Mouse (Mus musculus) layer of hippocampus, adult 18-20 months (tissue): ENCODE data around the gene Cdk5rap2. TPM values are rescaled to one million over a fixed set of nuclear protein-coding genes. Genes with fewer than 3 reads are reported as not detected.

ENCODE experiments used
- DNase-seq, 2 experiments: peaks; one replicate each; pipeline ENCODE4 v3.0.0; 2022; ENCODE audit warnings: low spot score in 2 of 2
- total RNA-seq, 2 experiments: library from RNA; stranded (reverse); gene quantifications; 2 replicates each; pipeline ENCODE4 v1.2.3; 2021

Cdk5rap2 gene
- total RNA-seq, 2 experiments from 2014 or later: 10.5 to 12.4 TPM

GRCm38 (mm10) chr4:70354448-70354847, 55.8 kb downstream of the Cdk5rap2 start:
- no peak for DNase-seq

GRCm38 (mm10) chr4:70353656-70354055, 56.6 kb downstream of the Cdk5rap2 start:
- no peak for DNase-seq

- peak in 1 of 2 experiments; percentile 43 for DNase-seq
Measured at GRCm38 (mm10) chr4:70335444-70336144, 74.6 kb downstream of the Cdk5rap2 start.

DNA sequence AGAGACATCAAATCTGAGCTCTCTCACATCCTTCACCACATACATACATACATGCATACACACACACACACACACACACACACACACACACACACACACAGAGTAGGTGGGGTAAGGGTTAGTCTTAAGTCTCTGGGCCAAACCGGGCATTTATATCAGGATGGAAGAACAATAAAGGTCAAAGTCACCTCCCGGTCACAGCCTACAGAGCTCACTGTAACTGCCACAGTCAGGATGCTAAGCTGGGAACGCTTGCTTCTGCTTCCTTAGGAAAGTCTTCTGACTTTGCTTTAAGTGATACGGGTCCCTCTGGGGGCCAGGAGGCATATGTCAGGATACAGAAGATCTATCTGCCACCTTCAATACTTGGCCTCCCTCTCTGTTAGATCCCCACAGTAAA, 75.2 kb downstream of the Cdk5rap2 start:
- DNase-seq: no peak

- no peak for DNase-seq
Measured at GRCm38 (mm10) chr4:70332981-70333380, 77.3 kb downstream of the Cdk5rap2 start.

DNA sequence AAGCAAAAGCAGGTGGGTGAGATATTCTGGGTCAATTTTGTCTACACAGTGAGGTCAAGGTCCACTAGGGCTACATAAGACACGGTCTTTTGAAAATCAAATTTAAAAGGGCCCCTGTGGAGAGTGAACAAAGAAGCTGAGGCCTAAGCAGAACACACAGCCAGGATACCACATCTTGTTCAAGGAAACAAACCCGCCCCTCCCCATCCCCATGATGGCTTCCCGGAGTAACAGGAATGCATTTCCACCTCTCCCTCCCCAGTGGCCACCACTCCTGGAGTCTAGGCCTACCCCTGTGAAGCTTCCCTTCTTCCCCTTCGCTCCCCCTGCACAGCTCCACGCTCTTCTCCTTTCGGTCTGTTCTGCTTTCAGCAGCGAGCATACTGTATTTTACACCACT, 77.7 kb downstream of the Cdk5rap2 start:
- DNase-seq: no peak

DNA sequence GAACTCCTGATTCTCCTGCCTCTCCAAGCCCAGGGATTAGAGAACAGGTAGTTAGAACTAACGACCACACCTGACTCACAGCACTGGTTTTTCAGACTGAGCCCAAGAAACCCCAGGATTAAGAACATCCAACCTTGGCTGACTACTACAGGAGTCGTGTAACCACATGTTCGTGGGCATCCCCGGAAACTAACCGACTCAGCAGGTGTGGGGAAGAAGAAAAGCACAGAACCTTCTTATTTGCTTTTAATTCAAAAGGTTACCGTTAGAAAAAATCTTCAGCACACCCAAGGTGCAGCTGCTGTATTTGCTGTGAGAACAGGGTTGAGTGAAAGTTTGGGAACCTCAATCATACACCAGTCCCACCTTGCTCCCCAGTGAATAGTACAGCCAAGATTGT, 79.1 kb downstream of the Cdk5rap2 start:
- DNase-seq: no peak

GRCm38 (mm10) chr4:70328033-70328432, 82.2 kb downstream of the Cdk5rap2 start:
- DNase-seq: no peak

GRCm38 (mm10) chr4:70327436-70327835, 82.8 kb downstream of the Cdk5rap2 start:
- no peak for DNase-seq

GRCm38 (mm10) chr4:70321586-70321985, 88.7 kb downstream of the Cdk5rap2 start:
- no peak for DNase-seq

- DNase-seq: no peak
Measured at GRCm38 (mm10) chr4:70312170-70312569, 98.1 kb downstream of the Cdk5rap2 start.

GRCm38 (mm10) chr4:70311530-70311929, 98.7 kb downstream of the Cdk5rap2 start:
- DNase-seq: peak; percentile 73 to 85

- peak; percentile 76 to 88 for DNase-seq
Measured at GRCm38 (mm10) chr4:70307230-70307629, 103.0 kb downstream of the Cdk5rap2 start.

DNA sequence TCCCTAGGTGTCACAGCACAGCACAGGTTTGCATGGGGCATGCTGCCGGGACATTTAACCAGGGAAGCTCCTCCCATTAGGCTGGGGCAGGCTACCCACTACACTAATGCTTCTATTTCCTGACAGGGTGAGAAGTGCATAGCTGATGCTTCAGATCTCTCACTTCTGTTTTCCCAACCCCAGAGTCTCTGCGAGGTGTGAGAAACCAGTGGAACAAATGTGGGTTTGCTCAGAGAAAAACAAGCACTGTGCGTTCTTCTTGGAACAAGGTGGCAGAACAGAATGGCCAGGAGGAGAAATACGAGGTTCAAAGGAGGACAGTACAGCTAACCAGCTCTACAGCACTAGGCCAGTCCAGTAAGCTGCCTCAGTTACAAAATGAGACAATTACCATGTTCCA, 106.4 kb downstream of the Cdk5rap2 start:
- no peak for DNase-seq

- DNase-seq: peak in 1 of 2 experiments; percentile 27
Measured at GRCm38 (mm10) chr4:70301187-70301586, 109.1 kb downstream of the Cdk5rap2 start.

DNA sequence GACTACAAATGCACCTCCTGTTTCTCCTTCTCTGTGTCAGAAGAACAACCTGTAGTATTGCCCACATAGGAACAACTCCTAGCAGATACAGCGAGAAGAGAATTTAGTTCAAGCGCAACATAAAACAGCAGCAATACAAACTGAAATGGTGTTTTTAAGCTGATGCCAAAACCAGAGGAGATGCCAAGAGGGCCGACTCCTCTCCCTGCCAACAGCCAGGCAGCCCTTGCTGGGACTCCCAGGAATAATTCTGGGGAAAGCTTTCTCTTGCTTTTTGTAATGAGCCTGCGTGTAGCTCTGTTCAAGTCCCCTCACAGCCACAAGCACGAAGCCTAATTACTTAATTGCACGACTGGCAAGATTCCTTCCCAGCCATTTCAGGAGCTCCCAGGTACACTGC, 120.9 kb downstream of the Cdk5rap2 start:
- peak in 1 of 2 experiments; percentile 45 for DNase-seq

- no peak for DNase-seq
Measured at GRCm38 (mm10) chr4:70283163-70283562, 127.1 kb downstream of the Cdk5rap2 start.

DNA sequence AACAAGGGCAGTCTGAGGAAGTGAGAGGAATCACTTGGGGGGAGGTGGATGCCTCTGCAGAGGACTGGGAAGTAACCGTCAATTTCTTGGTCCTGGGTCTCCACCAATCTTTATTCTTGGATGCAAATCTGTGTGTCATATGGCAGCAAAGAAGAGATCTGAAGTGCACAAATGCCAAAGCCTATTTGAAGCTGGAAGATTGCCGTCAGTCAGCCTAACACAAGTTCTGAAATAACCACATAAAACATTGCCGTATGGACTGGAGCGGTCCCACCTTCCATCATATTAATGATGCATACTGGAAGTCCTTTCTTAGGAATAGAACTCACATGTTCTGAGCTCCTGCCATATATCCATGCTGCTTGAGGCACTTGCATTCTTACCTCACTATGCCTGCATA, 131.4 kb downstream of the Cdk5rap2 start:
- no peak for DNase-seq

- no peak for DNase-seq
Measured at GRCm38 (mm10) chr4:70278057-70278456, 132.2 kb downstream of the Cdk5rap2 start.

- DNase-seq: no peak
Measured at GRCm38 (mm10) chr4:70272943-70273342, 137.3 kb downstream of the Cdk5rap2 start.

DNA sequence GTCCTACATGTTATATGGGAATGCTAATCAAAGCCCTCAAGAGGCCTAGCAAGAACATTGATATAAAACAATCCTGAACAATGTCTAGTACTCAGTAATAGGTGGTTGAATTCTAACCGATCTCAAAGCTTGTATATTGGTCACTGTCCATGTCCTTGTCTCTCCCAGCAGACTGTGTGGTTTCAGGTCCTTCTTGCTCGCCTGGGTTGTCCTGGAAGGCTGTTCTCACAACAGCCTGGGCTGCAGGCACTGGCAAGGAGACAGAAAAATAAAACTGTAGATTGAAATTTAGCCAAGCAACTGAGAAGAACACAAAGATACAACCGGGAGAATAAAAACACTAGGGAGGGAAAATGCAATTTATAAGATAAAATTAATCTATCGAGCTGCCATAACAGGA, 137.7 kb downstream of the Cdk5rap2 start:
- DNase-seq: peak in 1 of 2 experiments; percentile 47

DNA sequence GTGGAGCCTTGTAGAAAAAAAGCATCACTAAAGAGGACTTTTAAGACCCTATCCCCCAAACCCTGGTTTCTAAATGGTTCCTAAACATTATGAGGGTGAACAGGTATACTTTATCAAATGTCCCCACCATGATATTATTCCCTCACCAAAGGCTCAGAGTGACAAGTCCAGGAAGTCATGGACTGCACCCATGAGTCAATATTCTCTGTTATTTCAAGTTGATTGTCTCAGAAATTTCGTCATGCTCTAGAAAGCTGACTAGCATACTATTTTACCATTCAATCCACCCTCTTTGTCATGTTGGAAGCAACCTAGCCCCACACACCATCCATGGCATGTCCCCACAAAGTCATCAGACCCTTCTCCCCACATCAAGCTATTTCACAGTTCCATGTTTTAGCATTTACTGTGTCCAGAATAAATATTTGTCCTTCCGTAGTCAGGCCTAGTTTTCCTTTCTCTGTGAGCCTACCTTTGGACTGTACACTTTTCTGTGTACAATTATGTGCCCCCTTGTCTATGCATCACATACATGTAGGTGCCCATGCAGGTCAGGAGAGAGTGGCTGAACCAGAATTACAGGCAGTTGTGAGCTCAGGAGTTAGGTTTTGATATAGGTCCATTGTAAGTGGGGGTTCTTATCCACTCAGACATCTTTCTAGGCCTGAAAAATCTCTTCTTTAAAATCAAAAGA, 142.9 kb downstream of the Cdk5rap2 start:
- DNase-seq: no peak

GRCm38 (mm10) chr4:70265248-70265647, 145.0 kb downstream of the Cdk5rap2 start:
- DNase-seq: peak in 1 of 2 experiments; percentile 71
